Mouse (Mus musculus) limb, embryonic 13.5 days (tissue): ENCODE data around the gene Pank2. TPM values are rescaled to one million over a fixed set of nuclear protein-coding genes. Genes with fewer than 3 reads are reported as not detected.
"Not testable (repeated sequence)": the region's sequence is repeated elsewhere in the genome, so short reads cannot be mapped to it uniquely, and the experiment has no call there.

Experiments used
- ATAC-seq: fragments of 200-750 bp; cut with Nextera tagmentation; 2 replicates; pipeline ENCODE4 v1.8.0; 2017; ENCODE audit warnings: low read depth, moderate number of reproducible peaks, moderate TSS enrichment; ENCODE audit not compliant: low FRiP score
- H3K27ac ChIP-seq: fragments of 300-500 bp; sonication (generic); 2 replicates; pipeline ENCODE4 v1.5.1; 2015; ENCODE audit warnings: inconsistent platforms, mild to moderate bottlenecking, moderate library complexity
- H3K27me3 ChIP-seq: fragments of 300-500 bp; sonication (generic); 2 replicates; pipeline ENCODE4 v1.6.1; 2015; ENCODE audit warnings: mild to moderate bottlenecking, inconsistent platforms
- H3K36me3 ChIP-seq: fragments of 300-500 bp; sonication (generic); 2 replicates; pipeline ENCODE4 v1.6.1; 2015; ENCODE audit warnings: inconsistent platforms, mild to moderate bottlenecking, moderate library complexity
- H3K4me1 ChIP-seq: fragments of 300-500 bp; sonication (generic); 2 replicates; pipeline ENCODE4 v1.6.1; 2015; ENCODE audit warnings: inconsistent platforms
- H3K4me2 ChIP-seq: fragments of 300-500 bp; sonication (generic); replicated peaks from 2 replicates; pipeline ENCODE4 v1.6.1; 2015; ENCODE audit warnings: inconsistent platforms, mild to moderate bottlenecking, moderate library complexity
- H3K4me3 ChIP-seq: fragments of 300-500 bp; sonication (generic); 2 replicates; pipeline ENCODE4 v1.5.1; 2015; ENCODE audit warnings: moderate library complexity, mild to moderate bottlenecking, inconsistent platforms
- H3K9ac ChIP-seq: fragments of 300-500 bp; sonication (generic); 2 replicates; pipeline ENCODE4 v1.6.1; 2015; ENCODE audit warnings: mild to moderate bottlenecking, inconsistent platforms
- H3K9me3 ChIP-seq: fragments of 300-500 bp; sonication (generic); 2 replicates; pipeline ENCODE4 v1.6.1; 2016; ENCODE audit warnings: inconsistent platforms
- WGBS: fragments of 180-500 bp; shearing (Covaris S2); methylation state at CpG from one replicate; pipeline ENCODE4 v1.1.7; 2015; 5-methylcytosine and 5-hydroxymethylcytosine counted together
- polyA plus RNA-seq: library from polyadenylated mRNA; unstranded; fragments of >200 nt; fragmentation: Nextera tagmentation; extraction: Ambion mirVana; gene quantifications from 2 replicates; pipeline ENCODE4 v1.2.1, GENCODE M21; 2015

Pank2 gene
- polyA plus RNA-seq, 1 experiment from 2014 or later = 39.3 TPM

DNA sequence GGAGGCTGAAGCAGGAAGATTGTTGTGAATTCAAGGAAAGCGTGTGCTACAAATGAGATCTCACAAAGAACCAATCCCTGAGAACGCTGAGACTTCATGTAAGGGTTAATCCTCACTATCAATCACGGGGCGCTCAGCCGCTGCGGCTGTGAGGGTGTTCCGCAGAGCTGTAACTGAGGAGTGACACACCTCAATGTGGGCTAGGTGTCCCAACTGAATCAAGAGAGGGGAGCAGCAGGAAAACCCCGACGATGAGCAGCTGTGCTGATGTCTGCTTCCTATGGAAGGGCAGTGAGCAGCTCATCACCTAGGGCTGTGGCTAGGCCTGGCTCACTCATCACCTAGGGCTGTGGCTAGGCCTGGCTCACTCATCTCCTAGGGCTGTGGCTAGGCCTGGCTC is 42.2 kb downstream of the Pank2 start:
- no peak overlapping the region for H3K4me2 ChIP-seq
- no peaks in the 10 kb centered on the region for H3K27me3 ChIP-seq
- no peak overlapping the region for H3K27ac ChIP-seq
- H3K36me3 ChIP-seq = peaks cover 36% of the 10 kb centered on the region
- no peak overlapping the region for H3K4me3 ChIP-seq
- ATAC-seq = no peak
- H3K4me1 ChIP-seq = 0 out of 2 replicates have a peak, but pooled peaks cover 2% of the 10 kb centered on the region
- H3K9ac ChIP-seq = no peak overlapping the region
- 83% methylated on average over 9 of the region's 9 CpGs for WGBS
- no peaks in the 10 kb centered on the region for H3K9me3 ChIP-seq

GRCm38 (mm10) chr2:131305226-131305625 is 42.9 kb downstream of the Pank2 start:
- peaks cover 31% of the 10 kb centered on the region for H3K36me3 ChIP-seq
- not testable (repeated sequence) for H3K4me1 ChIP-seq, H3K27me3 ChIP-seq, H3K4me3 ChIP-seq, H3K9ac ChIP-seq, H3K9me3 ChIP-seq, ATAC-seq, H3K27ac ChIP-seq, H3K4me2 ChIP-seq
- WGBS = 98% methylated on average over 1 of the region's 1 CpGs

- ATAC-seq = no peak
- Histone ChIP-seq H3K4me3 (no peak overlapping the region), H3K9me3 (no peaks in the 10 kb centered on the region), H3K9ac (no peak overlapping the region), H3K27me3 (no peaks in the 10 kb centered on the region), H3K27ac (no peak overlapping the region), H3K4me1 (no peaks in the 10 kb centered on the region), H3K36me3 (peaks cover 35% of the 10 kb centered on the region), H3K4me2 (no peak overlapping the region)
- 86% methylated on average over 5 of the region's 5 CpGs for WGBS
These were observed 45.1 kb downstream of the Pank2 start for GRCm38 (mm10) chr2:131307391-131307790.

DNA sequence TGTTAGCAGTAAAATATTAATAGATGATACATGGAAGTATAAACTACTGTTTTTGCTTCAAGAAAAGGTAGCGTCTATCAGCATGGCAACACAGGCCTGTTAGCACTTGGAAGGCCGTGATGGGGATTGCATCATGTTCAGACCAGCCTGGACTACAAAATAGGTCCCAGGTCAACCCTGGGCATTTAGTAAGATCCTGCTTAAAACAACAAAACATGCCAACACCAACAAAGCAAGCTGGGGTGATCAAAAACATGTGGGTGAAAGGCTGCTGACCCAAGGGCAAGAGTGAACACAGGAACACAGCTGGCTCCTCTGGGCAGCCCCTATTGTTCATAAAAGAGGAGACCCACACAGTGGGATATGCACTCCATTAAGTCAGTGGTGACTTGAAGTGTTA is 45.5 kb downstream of the Pank2 start:
- Histone ChIP-seq H3K9me3 (no peaks in the 10 kb centered on the region), H3K9ac (no peak overlapping the region), H3K4me1 (no peaks in the 10 kb centered on the region), H3K27ac (no peak overlapping the region), H3K27me3 (no peaks in the 10 kb centered on the region), H3K4me3 (no peak overlapping the region), H3K36me3 (peaks cover 31% of the 10 kb centered on the region), H3K4me2 (no peak overlapping the region)
- 76% methylated on average over 2 of the region's 2 CpGs for WGBS
- ATAC-seq = no peak

DNA sequence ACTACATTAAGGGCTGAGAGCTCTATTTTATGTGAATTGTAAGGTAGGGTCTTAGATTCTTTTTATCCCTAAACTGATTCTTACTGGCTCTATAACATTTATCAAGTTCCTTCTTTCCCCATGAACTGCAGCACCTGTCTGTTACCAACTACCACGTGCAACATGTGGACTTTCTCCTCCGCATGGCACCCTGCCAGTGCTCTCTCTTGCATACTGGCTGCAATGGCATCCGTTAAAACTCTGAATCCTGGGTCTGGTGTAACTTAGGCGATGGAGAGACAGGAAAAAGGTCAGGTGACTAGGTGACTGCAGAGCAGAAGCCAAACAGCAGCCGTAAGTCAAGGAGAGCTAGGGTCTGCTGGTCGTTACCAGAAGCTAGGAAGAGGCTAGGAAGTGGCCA is 47.0 kb downstream of the Pank2 start:
- no peaks in the 10 kb centered on the region for H3K27me3 ChIP-seq
- no peak overlapping the region for H3K27ac ChIP-seq
- WGBS = 47% methylated on average over 6 of the region's 6 CpGs
- ATAC-seq = no peak
- H3K9ac ChIP-seq = no peak overlapping the region
- H3K4me2 ChIP-seq = no peak overlapping the region
- H3K9me3 ChIP-seq = no peaks in the 10 kb centered on the region
- H3K4me1 ChIP-seq = no peaks in the 10 kb centered on the region
- no peak overlapping the region for H3K4me3 ChIP-seq
- H3K36me3 ChIP-seq = peaks cover 17% of the 10 kb centered on the region

DNA sequence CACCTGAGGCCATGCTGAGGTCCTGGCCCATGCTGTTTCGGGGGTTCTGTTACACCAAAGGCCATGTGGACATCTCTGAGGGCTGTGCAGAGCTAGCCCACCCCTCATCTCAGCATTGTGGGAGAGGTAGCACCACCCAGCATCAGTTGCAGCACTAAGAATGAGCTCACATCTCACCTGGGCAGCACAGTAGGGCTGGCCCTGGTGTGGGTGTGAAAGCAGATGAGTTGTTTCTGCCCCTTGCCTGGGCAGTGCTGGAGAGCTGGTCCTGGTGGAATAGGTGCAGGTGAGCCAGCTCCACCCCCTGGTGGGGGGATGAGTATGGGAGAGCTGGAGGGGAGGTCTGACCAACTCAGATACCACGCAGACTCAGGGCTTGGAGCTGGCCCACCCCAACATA is 53.9 kb downstream of the Pank2 start:
- Histone ChIP-seq H3K4me1 (peaks cover 3% of the 10 kb centered on the region), H3K4me2 (no peak overlapping the region)
- no peak for ATAC-seq

GRCm38 (mm10) chr2:131319401-131319800 is 57.1 kb downstream of the Pank2 start:
- Histone ChIP-seq H3K36me3 (peaks cover 6% of the 10 kb centered on the region; the same call in 1 of the 2 replicates), H3K9ac (no peak overlapping the region), H3K9me3 (peaks cover 12% of the 10 kb centered on the region; the same call in 1 of the 2 replicates), H3K27ac (no peak overlapping the region), H3K27me3 (no peaks in the 10 kb centered on the region), H3K4me1 (peaks cover 6% of the 10 kb centered on the region), H3K4me3 (no peak overlapping the region), H3K4me2 (no peak overlapping the region)
- no peak for ATAC-seq
- WGBS = 88% methylated on average over 6 of the region's 6 CpGs

More for the DNA sequence above, 53.9 kb downstream of the Pank2 start:
- no peak overlapping the region for H3K9ac ChIP-seq
- H3K36me3 ChIP-seq = peaks cover 11% of the 10 kb centered on the region
- peaks cover 12% of the 10 kb centered on the region; the same call in 1 of the 2 replicates for H3K9me3 ChIP-seq
- no peaks in the 10 kb centered on the region for H3K27me3 ChIP-seq
- WGBS = 77% methylated on average over 2 of the region's 2 CpGs
- H3K27ac ChIP-seq = no peak overlapping the region
- no peak overlapping the region for H3K4me3 ChIP-seq

DNA sequence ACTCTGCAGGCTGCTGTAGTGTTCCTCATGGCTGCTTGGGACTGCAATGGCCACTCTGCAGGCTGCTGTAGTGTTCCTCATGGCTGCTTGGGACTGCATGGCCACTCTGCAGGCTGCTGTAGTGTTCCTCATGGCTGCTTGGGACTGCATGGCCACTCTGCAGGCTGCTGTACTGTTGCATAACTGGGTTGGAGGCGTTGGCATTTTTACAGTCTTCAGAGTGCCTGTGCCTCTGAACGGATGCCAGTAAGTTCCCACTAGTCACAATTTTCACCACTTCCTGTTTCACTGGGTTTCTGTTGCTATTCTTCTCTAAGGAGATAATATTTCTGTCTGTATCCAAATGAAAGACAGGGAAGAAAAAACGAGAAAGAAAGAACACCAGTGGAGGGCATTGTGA is 58.9 kb downstream of the Pank2 start:
- 27% methylated on average over 3 of the region's 3 CpGs for WGBS
- not testable (repeated sequence) for H3K27ac ChIP-seq

DNA sequence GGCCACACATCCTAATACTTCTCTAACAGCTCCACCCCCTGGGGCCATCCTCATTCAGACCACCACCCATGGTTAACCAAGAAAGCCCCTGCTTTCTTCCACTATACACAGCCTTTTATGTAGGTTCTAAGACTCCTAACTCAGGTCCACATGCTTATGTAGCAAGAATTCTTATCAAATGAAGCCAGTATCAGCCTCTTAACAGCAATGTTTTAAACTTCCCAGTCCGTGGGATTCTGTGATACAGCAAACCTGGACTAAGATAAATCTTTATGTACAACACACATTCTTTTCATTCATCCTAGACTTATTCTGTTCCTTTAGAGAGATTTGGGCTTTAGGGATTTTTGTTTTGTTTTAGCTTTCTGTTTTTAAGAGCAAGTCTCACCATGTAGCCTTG is 61.4 kb downstream of the Pank2 start:
- H3K27me3 ChIP-seq = no peaks in the 10 kb centered on the region
- no peak overlapping the region for H3K4me3 ChIP-seq
- H3K9me3 ChIP-seq = no peaks in the 10 kb centered on the region
- no peak for ATAC-seq
- 86% methylated on average over 1 of the region's 1 CpGs for WGBS
- H3K4me1 ChIP-seq = peaks cover 6% of the 10 kb centered on the region
- no peak overlapping the region for H3K27ac ChIP-seq
- H3K9ac ChIP-seq = no peak overlapping the region
- H3K4me2 ChIP-seq = no peak overlapping the region
- H3K36me3 ChIP-seq = 0 out of 2 replicates have a peak, but pooled peaks cover 3% of the 10 kb centered on the region

More for the DNA sequence above, 58.9 kb downstream of the Pank2 start:
- H3K9me3 ChIP-seq, H3K36me3 ChIP-seq, ATAC-seq, H3K4me3 ChIP-seq, H3K4me1 ChIP-seq, H3K4me2 ChIP-seq, H3K27me3 ChIP-seq, H3K9ac ChIP-seq: not testable (repeated sequence)

GRCm38 (mm10) chr2:131326044-131326443 is 63.7 kb downstream of the Pank2 start:
- no peak overlapping the region for H3K9ac ChIP-seq
- no peaks in the 10 kb centered on the region for H3K36me3 ChIP-seq
- H3K27ac ChIP-seq = no peak overlapping the region
- ATAC-seq = no peak
- H3K27me3 ChIP-seq = no peaks in the 10 kb centered on the region
- H3K4me3 ChIP-seq = no peak overlapping the region
- peaks cover 4% of the 10 kb centered on the region for H3K4me1 ChIP-seq
- H3K4me2 ChIP-seq = no peak overlapping the region
- no peaks in the 10 kb centered on the region for H3K9me3 ChIP-seq
- 63% methylated on average over 3 of the region's 3 CpGs for WGBS

- Histone ChIP-seq H3K27me3 (no peaks in the 10 kb centered on the region), H3K36me3 (no peaks in the 10 kb centered on the region), H3K9ac (no peak overlapping the region), H3K4me1 (no peaks in the 10 kb centered on the region), H3K4me2 (no peak overlapping the region), H3K9me3 (no peaks in the 10 kb centered on the region), H3K27ac (no peak overlapping the region), H3K4me3 (no peak overlapping the region)
- 79% methylated on average over 1 of the region's 1 CpGs for WGBS
- no peak for ATAC-seq
These were observed 66.7 kb downstream of the Pank2 start for GRCm38 (mm10) chr2:131328981-131329380.

DNA sequence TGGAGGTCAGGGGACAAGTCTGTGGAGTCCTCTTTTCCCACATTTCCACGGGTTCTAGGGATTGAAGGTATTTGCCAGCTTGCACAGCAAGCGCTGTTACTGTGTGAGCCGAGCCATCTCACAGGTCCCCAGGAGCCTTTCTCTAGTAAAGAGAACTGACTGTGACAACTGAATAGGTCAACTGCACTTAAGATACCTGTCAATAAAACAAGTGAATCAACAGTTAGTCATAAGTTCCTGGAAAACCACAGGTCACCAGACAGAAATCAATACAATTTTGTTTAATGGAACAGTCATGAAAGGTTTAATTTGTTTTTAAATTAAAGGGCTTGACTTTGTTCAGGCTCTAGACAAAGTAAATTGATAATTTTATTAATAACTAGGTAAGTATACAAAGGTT is 68.3 kb downstream of the Pank2 start:
- no peak for ATAC-seq
- Histone ChIP-seq H3K4me3 (no peak overlapping the region), H3K27ac (no peak overlapping the region), H3K4me2 (no peak overlapping the region), H3K36me3 (no peaks in the 10 kb centered on the region), H3K9ac (no peak overlapping the region), H3K4me1 (no peaks in the 10 kb centered on the region), H3K27me3 (no peaks in the 10 kb centered on the region), H3K9me3 (no peaks in the 10 kb centered on the region)
- 87% methylated on average over 3 of the region's 3 CpGs for WGBS

DNA sequence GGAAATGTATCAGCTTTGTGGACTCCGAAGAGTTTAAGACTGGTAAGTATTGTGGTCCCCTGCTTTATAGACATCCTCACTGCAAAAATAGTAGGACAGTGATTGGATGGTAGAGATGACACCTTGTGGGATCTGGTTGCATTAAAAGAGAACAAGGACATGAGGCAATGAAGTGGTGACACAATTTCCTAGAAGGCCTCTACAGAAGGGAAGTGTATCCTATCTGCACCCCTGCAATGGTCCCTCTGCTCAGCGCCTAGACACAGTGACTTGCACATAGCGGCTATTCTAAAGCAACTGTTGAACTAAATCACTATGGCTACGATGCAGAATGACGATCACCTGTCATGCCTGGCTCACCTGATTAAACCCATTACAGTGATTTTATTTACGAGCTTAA is 75.3 kb downstream of the Pank2 start:
- H3K4me3 ChIP-seq = no peak overlapping the region
- no peak for ATAC-seq
- no peak overlapping the region for H3K9ac ChIP-seq
- no peaks in the 10 kb centered on the region for H3K27me3 ChIP-seq
- no peaks in the 10 kb centered on the region for H3K9me3 ChIP-seq
- H3K4me2 ChIP-seq = no peak overlapping the region
- H3K4me1 ChIP-seq = no peaks in the 10 kb centered on the region
- no peaks in the 10 kb centered on the region for H3K36me3 ChIP-seq
- H3K27ac ChIP-seq = no peak overlapping the region
- WGBS = 65% methylated on average over 6 of the region's 6 CpGs
